Mouse (Mus musculus) midbrain, embryonic 12.5 days (tissue): ENCODE results near the gene Mbd5. TPM values are rescaled to one million over a fixed set of nuclear protein-coding genes. Genes with fewer than 3 reads are reported as not detected.

ENCODE experiments used
- polyA plus RNA-seq: library from polyadenylated mRNA; unstranded; fragments of >200 nt; fragmentation: Nextera tagmentation; extraction: Ambion mirVana; gene quantifications from 2 replicates; pipeline ENCODE4 v1.2.1, GENCODE M21; 2016

Mbd5 gene
- polyA plus RNA-seq, 1 experiment from 2014 or later, result 35.1 TPM

Other genes with a start within 250 kb of the Mbd5 start
- gene Acvr2a, start 135.4 kb upstream of the Mbd5 start, polyA plus RNA-seq, result 37.0 and 40.7 TPM in 2 replicates
- 126 and 135 TPM in 2 replicates for gene Orc4, start 769 bp downstream of the Mbd5 start, polyA plus RNA-seq